Mouse (Mus musculus) lung, postnatal 0 days (tissue): ENCODE measurements around the gene H2al1h.
"Not testable (repeated sequence)": the region's sequence is repeated elsewhere in the genome, so short reads cannot be mapped to it uniquely, and the experiment has no call there.

Source experiments
- CTCF ChIP-seq: IDR thresholded peaks from 2 replicates; pipeline ENCODE4 v1.5.1; 2016; ENCODE audit warnings: antibody characterized with exemption, mild to moderate bottlenecking
- EP300 ChIP-seq: IDR thresholded peaks from 2 replicates; pipeline ENCODE4 v1.6.1; 2016; ENCODE audit warnings: antibody characterized with exemption, mild to moderate bottlenecking, control low read depth

DNA sequence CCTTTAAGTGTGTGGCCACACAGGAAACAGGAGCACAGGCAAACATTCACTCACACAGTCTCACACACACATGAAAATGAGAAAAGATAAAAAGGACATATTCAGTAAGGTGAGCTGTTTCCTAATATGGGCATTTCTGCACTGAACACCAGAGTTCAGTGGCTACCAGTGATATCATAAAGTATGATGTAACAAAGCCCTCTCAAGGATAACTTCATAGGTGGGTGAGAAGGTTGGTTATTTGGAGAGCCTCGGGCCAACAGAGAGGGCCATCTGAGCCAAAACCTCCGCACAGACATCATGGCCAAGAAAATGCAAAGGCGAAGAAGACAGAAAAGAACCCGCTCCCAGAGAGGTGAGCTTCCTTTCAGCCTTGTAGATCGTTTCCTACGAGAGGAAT is at the start of gene H2al1h:
- TF ChIP-seq EP300, CTCF: not testable (repeated sequence)
